Mouse (Mus musculus): Measurements from ENCODE around the gene Gpsm3. TPM values are rescaled to one million over a fixed set of nuclear protein-coding genes. Genes with fewer than 3 reads are reported as not detected.
A peak's percentile ranks its signal among the peaks of the same experiment; 100 is the strongest.

Gene Gpsm3
- polyA plus RNA-seq, 1 experiment from 2014 or later = 3.0 TPM

GRCm38 (mm10) chr17:34571875-34572274 lies 17.7 kb upstream of the Gpsm3 start:
- Histone ChIP-seq H3K4me2 (ENCODE audit: low read length) (no peak overlapping the region), H3K9me3 (ENCODE audit: control insufficient read depth, low read length) (no peaks in the 10 kb centered on the region), H3K4me3 (replicated peaks; ENCODE audit: low read length) (no peak overlapping the region), H3K36me3 (ENCODE audit: control insufficient read depth, insufficient read depth) (no peaks in the 10 kb centered on the region), H3K27me3 (replicated peaks; ENCODE audit: control insufficient read depth, insufficient read depth, low read length) (no peaks in the 10 kb centered on the region), H3K4me1 (replicated peaks; ENCODE audit: control insufficient read depth, insufficient read depth, low read length) (no peaks in the 10 kb centered on the region), H3K9ac (replicated peaks; ENCODE audit: low read depth, low read length) (no peak overlapping the region), H3K27ac (ENCODE audit: low read length) (no peak overlapping the region)
- WGBS = 16% methylated on average over 5 of the region's 5 CpGs
- ATAC-seq = no peak

- Histone ChIP-seq H3K4me1 (replicated peaks; ENCODE audit: control insufficient read depth, insufficient read depth, low read length) (no peaks in the 10 kb centered on the region), H3K27me3 (replicated peaks; ENCODE audit: control insufficient read depth, insufficient read depth, low read length) (no peaks in the 10 kb centered on the region), H3K36me3 (ENCODE audit: control insufficient read depth, insufficient read depth) (no peaks in the 10 kb centered on the region), H3K27ac (ENCODE audit: low read length) (no peak overlapping the region), H3K4me3 (replicated peaks; ENCODE audit: low read length) (no peak overlapping the region), H3K9ac (replicated peaks; ENCODE audit: low read depth, low read length) (no peak overlapping the region), H3K9me3 (ENCODE audit: control insufficient read depth, low read length) (no peaks in the 10 kb centered on the region), H3K4me2 (ENCODE audit: low read length) (no peak overlapping the region)
- ATAC-seq = no peak
- 11% methylated on average over 15 of the region's 15 CpGs for WGBS
Observed at GRCm38 (mm10) chr17:34572361-34572760, 17.2 kb upstream of the Gpsm3 start.

GRCm38 (mm10) chr17:34576577-34576976 lies 13.0 kb upstream of the Gpsm3 start:
- H3K4me2 ChIP-seq (ENCODE audit: low read length) = no peak overlapping the region
- H3K9me3 ChIP-seq (ENCODE audit: control insufficient read depth, low read length) = no peaks in the 10 kb centered on the region
- no peak overlapping the region for H3K9ac ChIP-seq (replicated peaks; ENCODE audit: low read depth, low read length)
- H3K27ac ChIP-seq (ENCODE audit: low read length) = no peak overlapping the region
- H3K27me3 ChIP-seq (replicated peaks; ENCODE audit: control insufficient read depth, insufficient read depth, low read length) = no peaks in the 10 kb centered on the region
- no peaks in the 10 kb centered on the region for H3K4me1 ChIP-seq (replicated peaks; ENCODE audit: control insufficient read depth, insufficient read depth, low read length)
- 62% methylated on average over 5 of the region's 5 CpGs for WGBS
- no peaks in the 10 kb centered on the region for H3K36me3 ChIP-seq (ENCODE audit: control insufficient read depth, insufficient read depth)
- ATAC-seq = no peak
- no peak overlapping the region for H3K4me3 ChIP-seq (replicated peaks; ENCODE audit: low read length)

- Histone ChIP-seq H3K4me1 (replicated peaks; ENCODE audit: control insufficient read depth, insufficient read depth, low read length) (no peaks in the 10 kb centered on the region), H3K4me3 (replicated peaks; ENCODE audit: low read length) (no peak overlapping the region), H3K27me3 (replicated peaks; ENCODE audit: control insufficient read depth, insufficient read depth, low read length) (no peaks in the 10 kb centered on the region), H3K4me2 (ENCODE audit: low read length) (no peak overlapping the region), H3K9ac (replicated peaks; ENCODE audit: low read depth, low read length) (no peak overlapping the region), H3K9me3 (ENCODE audit: control insufficient read depth, low read length) (no peaks in the 10 kb centered on the region), H3K27ac (ENCODE audit: low read length) (no peak overlapping the region), H3K36me3 (ENCODE audit: control insufficient read depth, insufficient read depth) (no peaks in the 10 kb centered on the region)
- WGBS = 88% methylated on average over 3 of the region's 3 CpGs
- ATAC-seq = no peak
Observed at GRCm38 (mm10) chr17:34578070-34578469, 11.5 kb upstream of the Gpsm3 start.

- no peaks in the 10 kb centered on the region for H3K27me3 ChIP-seq (replicated peaks; ENCODE audit: control insufficient read depth, insufficient read depth, low read length)
- no peak overlapping the region for H3K4me2 ChIP-seq (ENCODE audit: low read length)
Observed at GRCm38 (mm10) chr17:34582528-34582927, 7.1 kb upstream of the Gpsm3 start.

GRCm38 (mm10) chr17:34583397-34583796 lies 6.2 kb upstream of the Gpsm3 start:
- 59% methylated on average over 7 of the region's 7 CpGs for WGBS
- Histone ChIP-seq H3K9ac (replicated peaks; ENCODE audit: low read depth, low read length) (no peak overlapping the region), H3K27me3 (replicated peaks; ENCODE audit: control insufficient read depth, insufficient read depth, low read length) (no peaks in the 10 kb centered on the region), H3K4me1 (replicated peaks; ENCODE audit: control insufficient read depth, insufficient read depth, low read length) (peaks cover 18% of the 10 kb centered on the region), H3K9me3 (ENCODE audit: control insufficient read depth, low read length) (no peaks in the 10 kb centered on the region), H3K36me3 (ENCODE audit: control insufficient read depth, insufficient read depth) (no peaks in the 10 kb centered on the region), H3K27ac (ENCODE audit: low read length) (no peak overlapping the region), H3K4me2 (ENCODE audit: low read length) (no peak overlapping the region), H3K4me3 (replicated peaks; ENCODE audit: low read length) (no peak overlapping the region)
- no peak for ATAC-seq

More at GRCm38 (mm10) chr17:34582528-34582927, 7.1 kb upstream of the Gpsm3 start:
- WGBS = 89% methylated on average over 12 of the region's 12 CpGs
- Histone ChIP-seq H3K36me3 (ENCODE audit: control insufficient read depth, insufficient read depth) (no peaks in the 10 kb centered on the region), H3K4me3 (replicated peaks; ENCODE audit: low read length) (no peak overlapping the region), H3K27ac (ENCODE audit: low read length) (no peak overlapping the region), H3K9me3 (ENCODE audit: control insufficient read depth, low read length) (no peaks in the 10 kb centered on the region), H3K9ac (replicated peaks; ENCODE audit: low read depth, low read length) (no peak overlapping the region), H3K4me1 (replicated peaks; ENCODE audit: control insufficient read depth, insufficient read depth, low read length) (peaks cover 11% of the 10 kb centered on the region)
- no peak for ATAC-seq

GRCm38 (mm10) chr17:34583819-34584218 lies 5.8 kb upstream of the Gpsm3 start:
- H3K27me3 ChIP-seq (replicated peaks; ENCODE audit: control insufficient read depth, insufficient read depth, low read length) = no peaks in the 10 kb centered on the region
- no peak overlapping the region for H3K4me2 ChIP-seq (ENCODE audit: low read length)
- 89% methylated on average over 8 of the region's 8 CpGs for WGBS
- H3K9ac ChIP-seq (replicated peaks; ENCODE audit: low read depth, low read length) = no peak overlapping the region
- H3K4me1 ChIP-seq (replicated peaks; ENCODE audit: control insufficient read depth, insufficient read depth, low read length) = peaks cover 18% of the 10 kb centered on the region
- no peaks in the 10 kb centered on the region for H3K36me3 ChIP-seq (ENCODE audit: control insufficient read depth, insufficient read depth)
- no peak overlapping the region for H3K4me3 ChIP-seq (replicated peaks; ENCODE audit: low read length)
- ATAC-seq = no peak
- H3K27ac ChIP-seq (ENCODE audit: low read length) = no peak overlapping the region
- no peaks in the 10 kb centered on the region for H3K9me3 ChIP-seq (ENCODE audit: control insufficient read depth, low read length)

- Histone ChIP-seq H3K9me3 (ENCODE audit: control insufficient read depth, low read length) (no peaks in the 10 kb centered on the region), H3K9ac (replicated peaks; ENCODE audit: low read depth, low read length) (no peak overlapping the region), H3K27me3 (replicated peaks; ENCODE audit: control insufficient read depth, insufficient read depth, low read length) (no peaks in the 10 kb centered on the region), H3K4me1 (replicated peaks; ENCODE audit: control insufficient read depth, insufficient read depth, low read length) (peaks cover 18% of the 10 kb centered on the region), H3K36me3 (ENCODE audit: control insufficient read depth, insufficient read depth) (no peaks in the 10 kb centered on the region), H3K4me2 (ENCODE audit: low read length) (no peak overlapping the region), H3K4me3 (replicated peaks; ENCODE audit: low read length) (no peak overlapping the region), H3K27ac (ENCODE audit: low read length) (no peak overlapping the region)
- ATAC-seq = no peak
- 83% methylated on average over 8 of the region's 8 CpGs for WGBS
Observed at GRCm38 (mm10) chr17:34585121-34585520, 4.5 kb upstream of the Gpsm3 start.

GRCm38 (mm10) chr17:34585877-34586771 lies 3.5 kb upstream of the Gpsm3 start:
- 12% methylated on average over 32 of the region's 32 CpGs for WGBS
- no peaks in the 10 kb centered on the region for H3K9me3 ChIP-seq (ENCODE audit: control insufficient read depth, low read length)
- H3K27me3 ChIP-seq (replicated peaks; ENCODE audit: control insufficient read depth, insufficient read depth, low read length) = no peaks in the 10 kb centered on the region
- peak overlapping the region; percentile 85 for H3K4me3 ChIP-seq (replicated peaks; ENCODE audit: low read length)
- H3K27ac ChIP-seq (ENCODE audit: low read length) = peak overlapping the region; percentile 100
- peaks cover 24% of the 10 kb centered on the region for H3K4me1 ChIP-seq (replicated peaks; ENCODE audit: control insufficient read depth, insufficient read depth, low read length)
- peak overlapping the region; percentile 91 for H3K4me2 ChIP-seq (ENCODE audit: low read length)
- H3K9ac ChIP-seq (replicated peaks; ENCODE audit: low read depth, low read length) = peak overlapping the region; percentile 94
- no peaks in the 10 kb centered on the region for H3K36me3 ChIP-seq (ENCODE audit: control insufficient read depth, insufficient read depth)
- ATAC-seq = peak; percentile 1; the same call in 1 of the 2 replicates

All from forebrain, embryonic 16.5 days (tissue).